Mouse (Mus musculus) stomach, embryonic 16.5 days (tissue): ENCODE measurements around the gene Fam178b. TPM values are rescaled to one million over a fixed set of nuclear protein-coding genes. Genes with fewer than 3 reads are reported as not detected.
A peak's percentile ranks its signal among the peaks of the same experiment; 100 is the strongest.
"Not testable (repeated sequence)": the region's sequence is repeated elsewhere in the genome, so short reads cannot be mapped to it uniquely, and the experiment has no call there.

ENCODE experiments used
- ATAC-seq: fragments of 200-750 bp; cut with Nextera tagmentation; 2 replicates; pipeline ENCODE4 v1.8.0; 2017; ENCODE audit warnings: moderate number of reproducible peaks, moderate TSS enrichment; ENCODE audit not compliant: insufficient read depth, low FRiP score
- H3K27ac ChIP-seq: fragments of 300-500 bp; sonication (generic); 2 replicates; pipeline ENCODE4 v1.5.1; 2014; ENCODE audit warnings: low read length
- H3K27me3 ChIP-seq: fragments of 300-500 bp; sonication (generic); 2 replicates; pipeline ENCODE4 v1.6.1; 2014; ENCODE audit warnings: low read length, control low read depth, mixed read lengths; ENCODE audit not compliant: control insufficient read depth, insufficient read depth
- H3K36me3 ChIP-seq: fragments of 300-500 bp; sonication (generic); 2 replicates; pipeline ENCODE4 v1.6.1; 2014; ENCODE audit warnings: low read length; ENCODE audit not compliant: control insufficient read depth, insufficient read depth
- H3K4me1 ChIP-seq: fragments of 300-500 bp; sonication (generic); 2 replicates; pipeline ENCODE4 v1.6.1; 2014; ENCODE audit warnings: low read length, control low read depth, mixed read lengths; ENCODE audit not compliant: control insufficient read depth, insufficient read depth
- H3K4me2 ChIP-seq: fragments of 300-500 bp; sonication (generic); 2 replicates; pipeline ENCODE4 v1.6.1; 2014; ENCODE audit warnings: low read depth, low read length, mixed read lengths
- H3K4me3 ChIP-seq: fragments of 300-500 bp; sonication (generic); replicated peaks from 2 replicates; pipeline ENCODE4 v1.5.1; 2014; ENCODE audit warnings: mild to moderate bottlenecking, low read length
- H3K9ac ChIP-seq: fragments of 300-500 bp; sonication (generic); 2 replicates; pipeline ENCODE4 v1.6.1; 2014; ENCODE audit warnings: low read length
- H3K9me3 ChIP-seq: fragments of 300-500 bp; sonication (generic); replicated peaks from 2 replicates; pipeline ENCODE4 v1.6.1; 2016; ENCODE audit warnings: low read length, control low read depth; ENCODE audit not compliant: control insufficient read depth
- WGBS: fragments of 180-500 bp; shearing (Covaris S2); extraction: QIAGEN DNeasy Blood & Tissue Kit; methylation state at CpG from one replicate; pipeline ENCODE4 v1.1.7; 2014; 5-methylcytosine and 5-hydroxymethylcytosine counted together
- polyA plus RNA-seq: library from polyadenylated mRNA; unstranded; fragments of >200 nt; fragmentation: Nextera tagmentation; extraction: Ambion mirVana; gene quantifications from 2 replicates; pipeline ENCODE4 v1.2.1, GENCODE M21; 2015

Gene Fam178b
- polyA plus RNA-seq, 1 experiment from 2014 or later: 0.50 TPM

DNA sequence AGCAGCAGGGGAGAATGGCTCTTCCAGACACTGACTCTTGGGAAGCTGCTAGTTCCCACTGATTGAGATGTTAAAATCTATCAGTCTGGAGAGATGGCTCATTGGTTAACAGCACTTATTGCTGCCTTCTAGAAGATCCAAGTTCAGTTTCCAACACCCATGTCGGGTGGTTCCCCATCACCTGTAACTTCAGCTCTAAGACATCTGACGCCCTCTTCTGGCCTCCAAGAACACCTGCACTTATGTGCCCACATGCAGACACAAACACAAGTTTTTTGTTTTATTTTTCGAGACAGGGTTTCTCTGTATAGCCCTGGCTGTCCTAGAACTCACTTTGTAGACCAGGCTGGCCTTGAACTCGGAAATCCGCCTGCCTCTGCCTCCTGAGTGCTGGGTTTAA lies 67.0 kb downstream of the Fam178b start:
- not testable (repeated sequence) for H3K4me3 ChIP-seq, H3K27ac ChIP-seq, H3K36me3 ChIP-seq, H3K27me3 ChIP-seq, H3K9me3 ChIP-seq, H3K9ac ChIP-seq, ATAC-seq, H3K4me2 ChIP-seq
- peaks cover 15% of the 10 kb centered on the region for H3K4me1 ChIP-seq
- 79% methylated on average over 5 of the region's 5 CpGs for WGBS

DNA sequence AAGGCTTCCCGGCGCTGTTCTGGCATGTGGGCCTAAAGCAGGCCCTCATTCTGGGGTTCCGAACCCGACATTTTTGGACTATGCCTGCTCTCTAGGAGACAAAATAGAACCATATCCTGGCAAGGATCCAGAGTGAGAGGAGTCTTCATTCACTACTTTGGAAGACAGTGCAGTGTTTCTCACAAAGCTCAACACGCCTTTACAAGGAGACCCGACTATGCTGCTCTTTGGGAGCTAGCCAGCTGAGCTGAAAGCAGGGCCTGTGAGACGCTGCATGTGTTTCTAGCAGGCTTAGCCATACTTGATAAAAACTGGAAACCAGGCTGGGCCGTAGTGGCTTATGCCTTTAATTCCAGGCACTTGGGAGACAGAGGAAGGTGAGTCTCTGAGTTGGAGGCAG lies 67.8 kb downstream of the Fam178b start:
- no peak overlapping the region for H3K27ac ChIP-seq
- peak; percentile 73 for ATAC-seq

DNA sequence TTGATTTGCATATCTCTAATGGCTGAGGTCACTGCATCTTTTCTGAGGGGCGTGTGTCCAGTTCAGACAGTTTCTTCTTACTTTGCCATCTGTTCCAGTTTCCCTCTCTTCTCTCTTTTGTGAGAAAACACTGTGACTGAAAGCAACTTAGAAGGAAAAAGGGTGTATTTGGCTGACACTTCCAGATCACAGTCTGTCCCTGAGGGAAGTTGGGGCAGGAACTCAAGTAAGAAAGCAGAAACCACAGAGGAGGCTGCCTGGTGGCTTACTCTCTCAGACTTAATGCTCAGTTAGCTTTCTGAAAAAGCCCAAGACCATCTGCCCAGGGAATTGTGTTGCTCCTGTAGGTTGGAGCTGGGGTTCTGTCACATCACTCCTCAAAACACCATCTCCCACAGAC lies 68.4 kb downstream of the Fam178b start:
- 84% methylated on average over 1 of the region's 1 CpGs for WGBS

More for the DNA sequence above, 67.8 kb downstream of the Fam178b start:
- H3K4me2 ChIP-seq: no peak overlapping the region
- H3K4me3 ChIP-seq: no peak overlapping the region
- H3K4me1 ChIP-seq: peaks cover 16% of the 10 kb centered on the region
- no peaks in the 10 kb centered on the region for H3K9me3 ChIP-seq
- peak overlapping the region; percentile 11; the same call in 1 of the 2 replicates for H3K9ac ChIP-seq
- H3K36me3 ChIP-seq: no peaks in the 10 kb centered on the region
- 53% methylated on average over 8 of the region's 8 CpGs for WGBS
- H3K27me3 ChIP-seq: no peaks in the 10 kb centered on the region

DNA sequence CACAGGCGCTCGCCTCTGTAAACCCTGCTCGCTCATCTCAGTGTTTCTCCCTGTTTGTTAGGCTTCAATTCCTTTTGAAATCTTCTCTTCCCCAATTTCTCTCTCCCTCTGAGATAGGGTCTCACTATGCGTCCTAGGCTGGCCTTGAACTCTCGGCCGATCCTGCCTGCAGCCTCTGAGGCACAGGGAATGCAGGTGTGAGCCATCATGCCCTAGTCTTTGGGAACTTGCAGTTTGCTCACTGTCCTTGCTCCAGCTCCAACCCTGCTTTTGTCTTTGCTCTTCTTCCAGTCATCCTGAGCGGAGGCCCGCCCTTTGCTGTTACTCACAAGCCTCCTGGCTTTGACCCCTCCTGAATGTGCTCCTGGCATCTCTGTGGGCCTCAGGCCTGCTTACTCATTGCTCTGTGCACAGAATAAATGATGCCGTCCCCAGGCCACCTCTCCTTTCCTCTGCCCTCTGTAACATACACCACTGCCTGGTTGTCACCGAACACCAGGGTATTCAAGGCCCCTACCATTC lies 69.5 kb downstream of the Fam178b start:
- Histone ChIP-seq H3K27me3 (no peaks in the 10 kb centered on the region), H3K36me3 (no peaks in the 10 kb centered on the region), H3K9ac (no peak overlapping the region), H3K27ac (no peak overlapping the region), H3K9me3 (no peaks in the 10 kb centered on the region), H3K4me3 (no peak overlapping the region), H3K4me2 (no peak overlapping the region), H3K4me1 (peaks cover 19% of the 10 kb centered on the region)
- WGBS: 88% methylated on average over 10 of the region's 10 CpGs
- ATAC-seq: no peak

More for the DNA sequence above, 68.4 kb downstream of the Fam178b start:
- no peaks in the 10 kb centered on the region for H3K27me3 ChIP-seq
- no peak overlapping the region for H3K4me3 ChIP-seq
- peaks cover 16% of the 10 kb centered on the region for H3K4me1 ChIP-seq
- H3K36me3 ChIP-seq: no peaks in the 10 kb centered on the region
- H3K27ac ChIP-seq: no peak overlapping the region
- H3K9me3 ChIP-seq: no peaks in the 10 kb centered on the region
- H3K4me2 ChIP-seq: no peak overlapping the region
- H3K9ac ChIP-seq: no peak overlapping the region
- no peak for ATAC-seq

DNA sequence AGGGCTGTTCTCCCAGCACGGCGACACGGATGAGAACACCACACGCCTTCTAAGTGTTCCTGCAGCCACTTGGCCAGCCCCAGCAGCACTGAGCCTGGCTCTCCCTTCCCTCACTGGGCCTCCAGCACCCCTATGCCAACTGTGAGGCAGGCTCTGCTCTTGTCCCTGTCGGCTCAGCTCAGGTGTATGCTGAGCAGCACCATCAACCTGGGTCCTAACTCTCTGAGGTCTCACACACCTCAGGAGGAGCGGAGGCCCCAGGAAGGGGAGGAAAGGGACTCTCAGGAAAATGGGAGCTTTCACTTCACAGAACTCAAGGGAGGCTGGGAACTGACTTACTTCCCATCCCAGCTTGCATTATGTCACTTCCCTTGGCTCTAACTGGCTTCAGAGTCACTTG lies 70.6 kb downstream of the Fam178b start:
- H3K4me2 ChIP-seq: no peak overlapping the region
- no peaks in the 10 kb centered on the region for H3K9me3 ChIP-seq
- no peaks in the 10 kb centered on the region for H3K36me3 ChIP-seq
- 0 out of 2 replicates have a peak overlapping the region, but pooled peaks have one; percentile 28 for H3K9ac ChIP-seq
- H3K27ac ChIP-seq: 0 out of 2 replicates have a peak overlapping the region, but pooled peaks have one; percentile 13
- no peak for ATAC-seq
- H3K4me3 ChIP-seq: no peak overlapping the region
- 72% methylated on average over 6 of the region's 6 CpGs for WGBS
- no peaks in the 10 kb centered on the region for H3K27me3 ChIP-seq
- H3K4me1 ChIP-seq: peaks cover 29% of the 10 kb centered on the region

DNA sequence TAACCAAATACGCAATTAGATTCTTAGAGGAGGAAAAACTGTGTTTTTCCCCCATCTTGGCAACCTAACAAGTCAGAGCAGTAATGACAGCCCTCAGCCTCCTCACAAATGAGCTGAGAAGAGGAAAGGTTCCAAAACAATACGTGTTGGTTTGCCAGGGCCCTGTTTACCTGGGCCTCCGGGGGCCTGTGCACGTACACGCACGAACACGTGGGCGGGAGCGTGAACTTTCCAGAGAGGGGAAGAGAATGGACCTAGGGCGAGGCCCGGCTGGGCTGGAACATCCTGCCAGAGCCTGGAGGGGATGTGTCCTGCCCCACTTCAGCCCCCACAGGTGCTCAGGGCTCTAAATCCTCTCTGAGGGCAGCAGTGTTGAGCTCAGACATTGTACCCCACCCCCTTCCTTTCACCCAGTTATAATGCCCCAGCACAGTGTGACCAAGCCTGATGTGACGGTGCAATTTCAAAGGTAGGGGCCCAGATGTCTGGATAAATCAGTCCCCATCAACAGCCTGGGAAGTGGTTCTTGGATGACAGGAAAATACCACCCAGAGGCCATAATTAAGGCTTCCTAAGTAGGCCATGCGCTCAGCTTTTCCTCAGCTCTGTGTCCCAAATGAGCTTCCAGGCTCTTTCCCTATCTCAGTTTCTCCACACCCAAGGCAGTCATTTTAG lies 71.4 kb downstream of the Fam178b start:
- no peak overlapping the region for H3K4me2 ChIP-seq
- ATAC-seq: peak; percentile 24; the same call in 1 of the 2 replicates
- 0 out of 2 replicates have a peak overlapping the region, but pooled peaks have one; percentile 8 for H3K9ac ChIP-seq
- no peak overlapping the region for H3K4me3 ChIP-seq
- H3K27me3 ChIP-seq: no peaks in the 10 kb centered on the region
- peaks cover 34% of the 10 kb centered on the region for H3K4me1 ChIP-seq
- H3K27ac ChIP-seq: peak overlapping the region; percentile 59
- 60% methylated on average over 13 of the region's 13 CpGs for WGBS
- no peaks in the 10 kb centered on the region for H3K36me3 ChIP-seq
- no peaks in the 10 kb centered on the region for H3K9me3 ChIP-seq

DNA sequence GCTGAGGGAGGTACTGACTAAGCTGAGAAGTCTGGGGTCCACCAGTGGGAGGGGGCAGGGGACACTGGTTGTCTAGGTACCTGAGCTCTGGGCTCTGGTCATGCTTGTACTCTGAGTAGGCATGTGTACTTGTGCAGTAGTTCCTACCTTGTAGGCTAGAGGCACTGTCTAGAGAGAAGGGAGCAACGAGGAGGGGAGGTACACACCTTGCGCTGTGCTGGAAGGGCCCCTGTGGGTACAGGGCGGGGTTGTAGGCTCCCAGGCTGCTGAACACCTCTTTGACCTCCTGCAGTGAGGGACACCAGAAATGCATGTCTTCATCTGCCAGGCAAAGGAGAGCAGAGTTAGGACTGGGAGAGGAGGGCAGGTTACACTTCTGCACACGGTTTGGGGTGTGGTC lies 74.8 kb downstream of the Fam178b start:
- H3K4me2 ChIP-seq: peak overlapping the region; percentile 12; the same call in 1 of the 2 replicates
- H3K27me3 ChIP-seq: no peaks in the 10 kb centered on the region
- H3K4me1 ChIP-seq: peaks cover 42% of the 10 kb centered on the region
- no peaks in the 10 kb centered on the region for H3K36me3 ChIP-seq
- peak overlapping the region; percentile 31; the same call in 1 of the 2 replicates for H3K9ac ChIP-seq
- ATAC-seq: peak; percentile 69
- 63% methylated on average over 4 of the region's 4 CpGs for WGBS
- no peaks in the 10 kb centered on the region for H3K9me3 ChIP-seq
- H3K4me3 ChIP-seq: no peak overlapping the region
- peak overlapping the region; percentile 86 for H3K27ac ChIP-seq

DNA sequence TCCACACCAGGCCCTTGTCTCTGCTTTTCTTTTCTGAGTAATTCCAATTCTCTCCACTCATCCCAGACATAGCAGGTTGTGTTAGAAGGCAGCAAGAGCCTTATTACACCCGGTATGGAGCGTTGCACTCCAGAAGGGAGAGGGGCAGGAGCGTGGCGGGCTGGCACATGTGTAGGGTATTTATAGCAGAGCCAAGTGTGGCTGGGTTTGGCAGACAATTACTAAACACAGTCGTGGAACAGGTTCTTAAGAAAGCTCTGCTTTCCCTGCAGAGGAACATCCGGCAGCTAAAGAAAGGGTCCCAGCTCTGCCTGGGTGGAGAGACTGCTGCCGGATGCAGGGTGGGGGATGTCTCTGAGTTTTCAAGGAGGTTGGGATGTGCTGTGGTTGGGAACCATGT lies 76.0 kb downstream of the Fam178b start:
- no peaks in the 10 kb centered on the region for H3K27me3 ChIP-seq
- no peaks in the 10 kb centered on the region for H3K9me3 ChIP-seq
- peak overlapping the region; percentile 86 for H3K27ac ChIP-seq
- peak; percentile 38; the same call in 1 of the 2 replicates for ATAC-seq
- no peak overlapping the region for H3K4me3 ChIP-seq
- H3K4me2 ChIP-seq: no peak overlapping the region
- H3K9ac ChIP-seq: peak overlapping the region; percentile 24; the same call in 1 of the 2 replicates
- no peaks in the 10 kb centered on the region for H3K36me3 ChIP-seq
- WGBS: 51% methylated on average over 7 of the region's 7 CpGs
- H3K4me1 ChIP-seq: peaks cover 46% of the 10 kb centered on the region
